Mouse (Mus musculus) spleen, adult 2 months (tissue): ENCODE results near the gene Fxyd4. TPM values are rescaled to one million over a fixed set of nuclear protein-coding genes. Genes with fewer than 3 reads are reported as not detected.

Source experiments
- DNase-seq, 2 experiments: peaks; one replicate each; pipeline versions ENCODE4 v3.0.0 to v3.0.0-alpha.2; 2012 to 2021; ENCODE audit warnings: low spot score in 2 of 2, low read depth in 1 of 2
- H3K27ac ChIP-seq: fragments of 200-500 bp; 2 replicates; pipeline ENCODE4 v1.5.1; 2012; ENCODE audit warnings: low read length, inconsistent platforms; ENCODE audit not compliant: insufficient read depth
- H3K27me3 ChIP-seq: fragments of 200-500 bp; 2 replicates; pipeline ENCODE4 v1.6.1; 2012; ENCODE audit warnings: mild to moderate bottlenecking, moderate library complexity, low read length, inconsistent platforms; ENCODE audit not compliant: control insufficient read depth, insufficient read depth
- H3K36me3 ChIP-seq: fragments of 200-500 bp; 2 replicates; pipeline ENCODE4 v1.6.1; 2012; ENCODE audit warnings: mild to moderate bottlenecking, low read length, inconsistent platforms; ENCODE audit not compliant: control insufficient read depth, insufficient read depth
- H3K4me1 ChIP-seq: fragments of 200-500 bp; 2 replicates; pipeline ENCODE4 v1.6.1; 2011; ENCODE audit warnings: inconsistent platforms; ENCODE audit not compliant: control insufficient read depth, insufficient read depth, insufficient read length
- H3K4me3 ChIP-seq: fragments of 200-500 bp; 2 replicates; pipeline ENCODE4 v1.5.1; 2011; ENCODE audit warnings: mild to moderate bottlenecking, inconsistent platforms; ENCODE audit not compliant: insufficient read depth, insufficient read length; ENCODE audit errors: extremely low read depth
- CTCF ChIP-seq: fragments of 200-500 bp; IDR thresholded peaks from 2 replicates; pipeline ENCODE4 v1.5.1; 2011; ENCODE audit warnings: mild to moderate bottlenecking, inconsistent platforms; ENCODE audit not compliant: insufficient read depth, insufficient read length, insufficient replicate concordance; ENCODE audit errors: extremely low read depth
- POLR2A ChIP-seq: fragments of 200-500 bp; IDR thresholded peaks from 2 replicates; pipeline ENCODE4 v1.6.1; 2011; ENCODE audit warnings: low read depth, low read length, inconsistent platforms
- WGBS: fragments of 180-500 bp; shearing (Covaris S2); methylation state at CpG from one replicate; pipeline ENCODE4 v1.1.7; 2018; 5-methylcytosine and 5-hydroxymethylcytosine counted together
- polyA plus RNA-seq: library from polyadenylated mRNA; depleted of rRNA; stranded (reverse); fragments of >200 nt; gene quantifications from 2 replicates; pipeline ENCODE4 v1.2.3, GENCODE M21; 2012

Fxyd4 gene
- polyA plus RNA-seq, 1 experiment = not detected

DNA sequence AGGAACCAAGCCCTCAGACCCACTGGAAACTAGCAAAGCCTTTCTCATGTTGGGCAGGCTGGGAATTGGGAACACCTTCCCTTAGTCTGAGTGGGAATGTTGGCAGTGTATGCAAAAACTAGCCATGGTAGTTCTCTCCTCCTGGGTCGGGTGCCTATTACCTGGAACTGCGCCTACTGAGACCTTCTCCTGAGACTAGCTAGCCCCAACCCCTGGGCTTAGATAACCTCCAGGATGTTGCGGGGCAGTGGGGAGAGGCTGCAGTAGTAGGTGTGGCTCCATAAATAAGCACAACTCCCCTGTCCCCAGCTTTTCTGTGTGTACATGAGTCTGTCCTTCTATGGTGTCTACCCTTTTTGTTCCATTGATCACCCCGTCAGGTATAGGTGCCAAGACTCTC is 34.9 kb downstream of the Fxyd4 start:
- no peak for DNase-seq
- 63% methylated on average over 4 of the region's 4 CpGs for WGBS
- no peaks in the 10 kb centered on the region for H3K27me3 ChIP-seq
- no peak overlapping the region for H3K4me3 ChIP-seq
- peaks cover 5% of the 10 kb centered on the region; the same call in 1 of the 2 replicates for H3K4me1 ChIP-seq
- peak overlapping the region; percentile 58 for H3K27ac ChIP-seq
- H3K36me3 ChIP-seq = no peaks in the 10 kb centered on the region
- TF ChIP-seq CTCF (no peak), POLR2A (no peak)

DNA sequence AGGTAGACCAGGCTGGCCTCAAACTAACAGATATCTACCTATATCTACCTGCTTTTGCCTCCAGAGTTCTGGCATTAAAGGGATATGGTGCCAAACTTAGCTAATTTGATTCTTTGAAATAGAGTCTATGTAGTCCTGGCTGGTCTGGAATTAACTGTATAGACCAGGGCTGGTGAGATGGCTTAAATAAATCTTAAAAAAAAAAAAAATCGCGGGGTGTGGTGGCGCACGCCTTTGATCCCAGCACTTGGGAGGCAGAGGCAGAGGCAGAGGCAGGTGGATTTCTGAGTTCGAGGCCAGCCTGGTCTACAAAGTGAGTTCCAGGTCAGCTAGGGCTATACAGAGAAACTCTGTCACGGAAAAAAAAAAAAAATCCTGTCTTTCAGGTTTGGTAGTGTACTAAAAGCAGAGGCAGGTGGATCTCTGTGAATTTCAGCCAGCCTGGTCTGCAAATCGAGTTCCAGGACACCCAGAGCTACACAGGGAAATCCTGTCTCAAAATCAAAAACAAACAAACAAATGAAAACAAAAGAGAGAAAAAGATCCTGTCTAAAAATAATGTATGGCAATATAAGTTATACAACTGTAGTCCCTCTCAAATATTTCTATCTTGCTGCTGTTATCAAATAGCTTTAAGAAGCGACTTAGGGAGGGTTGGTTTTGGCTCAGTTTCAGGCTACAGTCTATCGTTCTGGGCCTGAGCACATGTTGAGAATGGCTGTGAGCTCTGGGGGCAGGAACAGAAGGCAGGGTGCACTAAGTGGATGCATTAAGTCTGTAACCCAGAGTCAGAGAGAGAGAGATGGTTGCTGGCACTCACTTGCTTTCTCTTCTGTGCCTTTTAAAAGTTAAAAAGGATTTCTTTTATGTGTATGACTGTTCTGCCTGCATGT is 35.7 kb downstream of the Fxyd4 start:
- no peak for DNase-seq
- WGBS = 57% methylated on average over 9 of the region's 9 CpGs
- no peaks in the 10 kb centered on the region for H3K36me3 ChIP-seq
- H3K4me3 ChIP-seq = no peak overlapping the region
- TF ChIP-seq CTCF (no peak), POLR2A (no peak)
- peak overlapping the region; percentile 59 for H3K27ac ChIP-seq
- H3K27me3 ChIP-seq = no peaks in the 10 kb centered on the region
- peaks cover 5% of the 10 kb centered on the region; the same call in 1 of the 2 replicates for H3K4me1 ChIP-seq

DNA sequence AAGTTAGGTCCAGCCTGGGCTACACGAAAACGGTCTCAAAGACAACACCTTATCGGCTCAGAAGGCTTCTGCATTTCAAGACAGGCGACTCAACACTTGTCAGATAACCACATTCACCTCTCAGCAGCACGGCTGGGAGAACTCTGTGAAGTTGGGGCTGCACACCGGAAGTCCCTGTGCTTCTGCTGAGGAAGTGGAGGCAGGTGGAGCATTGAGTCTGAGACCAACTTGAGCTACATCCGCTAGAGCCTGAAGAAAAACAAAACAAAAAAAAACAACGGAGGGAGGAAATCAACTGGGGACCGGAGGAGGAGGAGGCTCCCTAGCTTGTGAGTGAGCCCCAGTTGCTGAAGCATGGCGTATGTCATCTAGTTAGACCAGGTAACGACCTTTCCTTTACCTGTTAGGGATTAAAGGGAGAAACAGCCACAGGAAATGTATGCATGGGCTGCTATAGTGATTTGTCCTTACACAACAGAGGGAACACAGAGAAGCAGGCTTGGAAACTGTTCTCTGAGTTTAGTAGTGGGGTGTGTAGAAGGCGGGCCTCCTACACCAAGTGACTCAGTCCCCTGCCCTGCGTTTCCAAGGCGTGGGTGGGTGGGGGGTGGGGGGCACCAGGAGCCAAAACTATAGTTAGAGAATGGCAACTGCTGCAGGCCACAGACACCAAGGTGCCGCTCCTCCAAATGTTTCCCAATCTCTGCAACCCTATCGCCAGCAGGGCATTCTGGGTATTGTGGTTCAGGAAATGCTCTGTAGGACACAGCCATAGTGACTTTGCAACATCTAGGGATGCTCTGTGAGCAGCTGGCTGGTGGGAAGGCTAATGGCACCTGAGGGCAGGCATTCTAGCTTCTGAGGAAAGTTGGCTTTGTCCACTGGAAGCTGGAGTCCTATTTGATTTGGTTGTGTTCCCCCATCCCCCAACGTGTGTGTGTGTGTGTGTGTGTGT is 37.1 kb downstream of the Fxyd4 start, which contains the start of gene Hnrnpf:
Gene Hnrnpf (plus strand): TSS at position 199 of the 955 bp plus-strand sequence.
- Histone ChIP-seq H3K4me3 (peak within 1 kb of the TSS; percentile 56), H3K4me1 (peaks cover 5% of the 10 kb centered on the region; the same call in 1 of the 2 replicates), H3K27ac (peak within 1 kb of the TSS; percentile 94), H3K36me3 (no peaks in the 10 kb centered on the region), H3K27me3 (no peaks in the 10 kb centered on the region)
- TF ChIP-seq POLR2A (peak; percentile 27), CTCF (no peak)
- 8% methylated on average over 17 of the region's 17 CpGs for WGBS
- peak; percentile 80 to 85 for DNase-seq

- Histone ChIP-seq H3K4me1 (peaks cover 7% of the 10 kb centered on the region; the same call in 1 of the 2 replicates), H3K36me3 (no peaks in the 10 kb centered on the region), H3K4me3 (no peak overlapping the region), H3K27ac (no peak overlapping the region), H3K27me3 (no peaks in the 10 kb centered on the region)
- no peak for DNase-seq
- TF ChIP-seq POLR2A = no peak
- no peak for TF ChIP-seq CTCF
- WGBS = 83% methylated on average over 5 of the region's 5 CpGs
These were observed 39.7 kb downstream of the Fxyd4 start for GRCm38 (mm10) chr6:117897800-117898199.

GRCm38 (mm10) chr6:117893435-117893834 is 44.1 kb downstream of the Fxyd4 start:
- no peak for TF ChIP-seq POLR2A
- no peak for TF ChIP-seq CTCF
- H3K36me3 ChIP-seq = no peaks in the 10 kb centered on the region
- no peak overlapping the region for H3K27ac ChIP-seq
- peaks cover 25% of the 10 kb centered on the region; the same call in 1 of the 2 replicates for H3K4me1 ChIP-seq
- WGBS = 75% methylated on average over 2 of the region's 2 CpGs
- no peak for DNase-seq
- H3K27me3 ChIP-seq = no peaks in the 10 kb centered on the region
- H3K4me3 ChIP-seq = no peak overlapping the region

DNA sequence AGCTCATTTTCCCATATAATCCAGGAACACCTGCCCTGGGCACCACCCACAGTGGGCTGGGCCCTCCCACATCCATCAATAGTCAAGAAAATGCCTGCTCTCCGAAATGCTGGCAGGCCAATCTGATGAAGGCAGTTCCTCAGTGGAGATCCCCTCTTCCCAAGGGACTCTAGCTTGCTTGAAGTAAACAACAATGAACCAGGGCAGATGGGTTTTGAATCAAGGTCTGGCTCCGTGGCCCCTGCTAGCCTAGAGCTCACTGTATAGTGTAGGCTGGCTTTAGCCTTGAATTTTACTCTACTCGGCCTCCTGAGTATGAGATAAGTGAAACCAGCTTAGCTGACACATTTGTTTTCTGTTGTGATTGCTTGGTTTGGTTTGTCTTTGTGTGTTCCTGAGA is 45.1 kb downstream of the Fxyd4 start:
- TF ChIP-seq CTCF (no peak), POLR2A (no peak)
- Histone ChIP-seq H3K4me3 (no peak overlapping the region), H3K27me3 (no peaks in the 10 kb centered on the region), H3K4me1 (peaks cover 25% of the 10 kb centered on the region; the same call in 1 of the 2 replicates), H3K27ac (peak overlapping the region; percentile 91), H3K36me3 (no peaks in the 10 kb centered on the region)
- DNase-seq = no peak
- 51% methylated on average over 3 of the region's 3 CpGs for WGBS
